Mouse (Mus musculus) brain, embryonic 18.5 days (tissue): ENCODE measurements around the gene Abhd10.

Experiments used
- DNase-seq: peaks from one replicate; pipeline ENCODE4 v3.0.0-alpha.2; 2012; ENCODE audit warnings: low read depth, low spot score

Abhd10 gene

GRCm38 (mm10) chr16:45742615-45743476, at the start of gene Abhd10:
TSS of gene Abhd10 (minus strand) at chr16:45742955.
- peak; percentile 91 for DNase-seq

GRCm38 (mm10) chr16:45791286-45791685, 48.5 kb upstream of the Abhd10 start:
- DNase-seq: no peak

GRCm38 (mm10) chr16:45789311-45789710, 46.6 kb upstream of the Abhd10 start:
- no peak for DNase-seq

- no peak for DNase-seq
Observed at GRCm38 (mm10) chr16:45787650-45788049, 44.9 kb upstream of the Abhd10 start.

GRCm38 (mm10) chr16:45786639-45787038, 43.9 kb upstream of the Abhd10 start:
- DNase-seq: no peak

- DNase-seq: no peak
Observed at GRCm38 (mm10) chr16:45780001-45780400, 37.2 kb upstream of the Abhd10 start.

- DNase-seq: no peak
Observed at GRCm38 (mm10) chr16:45774813-45775212, 32.1 kb upstream of the Abhd10 start.

- no peak for DNase-seq
Observed at GRCm38 (mm10) chr16:45770914-45771313, 28.2 kb upstream of the Abhd10 start.

GRCm38 (mm10) chr16:45767853-45768640, 25.3 kb upstream of the Abhd10 start:
- DNase-seq: no peak

- no peak for DNase-seq
Observed at GRCm38 (mm10) chr16:45767434-45767833, 24.7 kb upstream of the Abhd10 start.

- DNase-seq: no peak
Observed at GRCm38 (mm10) chr16:45765801-45766494, 23.2 kb upstream of the Abhd10 start.

GRCm38 (mm10) chr16:45765102-45765501, 22.3 kb upstream of the Abhd10 start:
- no peak for DNase-seq

- DNase-seq: no peak
Observed at GRCm38 (mm10) chr16:45762859-45763505, 20.2 kb upstream of the Abhd10 start.

- DNase-seq: no peak
Observed at GRCm38 (mm10) chr16:45761425-45761824, 18.7 kb upstream of the Abhd10 start.

- DNase-seq: no peak
Observed at GRCm38 (mm10) chr16:45758726-45759269, 16.0 kb upstream of the Abhd10 start.

- no peak for DNase-seq
Observed at GRCm38 (mm10) chr16:45757421-45758078, 14.8 kb upstream of the Abhd10 start.

- peak; percentile 57 for DNase-seq
Observed at GRCm38 (mm10) chr16:45756855-45757254, 14.1 kb upstream of the Abhd10 start.

GRCm38 (mm10) chr16:45743591-45744144, 913 bp upstream of the Abhd10 start:
- DNase-seq: no peak

GRCm38 (mm10) chr16:45737880-45738279, 4.9 kb downstream of the Abhd10 start:
- no peak for DNase-seq

GRCm38 (mm10) chr16:45736724-45737123, 6.0 kb downstream of the Abhd10 start:
- no peak for DNase-seq
